18 mouse cellular contexts compared by ENCODE assay signal in the genomic region with DNA sequence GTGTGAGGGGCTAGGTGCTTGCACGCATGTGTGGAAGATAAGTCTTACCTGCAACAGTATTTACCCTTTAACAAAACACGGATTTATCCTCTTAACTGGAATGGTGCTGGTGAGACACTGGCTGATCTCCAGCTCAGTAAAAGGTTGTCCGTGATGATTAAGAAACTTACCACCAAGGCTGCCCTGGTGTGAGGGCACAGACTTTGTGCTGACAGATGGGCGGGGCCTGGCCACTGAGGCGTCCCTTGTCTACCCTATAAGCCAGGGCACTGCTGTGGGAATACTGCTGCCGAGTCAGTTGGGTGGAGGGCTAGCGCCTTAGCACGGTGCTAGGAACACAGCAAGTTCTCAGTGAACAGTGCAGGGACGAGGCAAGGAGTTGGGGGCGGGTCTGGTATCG. TPM values are rescaled to one million over a fixed set of nuclear protein-coding genes. Genes with fewer than 3 reads are reported as not detected.
A peak's percentile ranks its signal among the peaks of the same experiment; 100 is the strongest.
DNase-seq lines count a peak whose midpoint lies in the region; ATAC-seq and TF ChIP-seq lines count a peak whose summit lies in the region.
"Had no signal": no experiment of that assay in that cellular context is flagged by ENCODE, and none has a peak within 500 bp of the region (broad histone marks: within the 10 kb centered on the region; RNA-seq: fewer than 3 reads in every experiment).

No protein-coding gene starts in this region.

- no peaks in the 10 kb centered on the region for H3K27me3 ChIP-seq in heart, embryonic 13.5 days (replicated peaks)
- H3K27me3 ChIP-seq in kidney, adult 2 months (replicated peaks; ENCODE audit: control insufficient read depth, insufficient read depth, low read length), result no peaks in the 10 kb centered on the region
- H3K27me3 ChIP-seq in kidney, embryonic 16.5 days (ENCODE audit: insufficient read depth, low read length), result no peaks in the 10 kb centered on the region
- H3K27me3 ChIP-seq: embryonic facial prominence, embryonic 12.5 days; forebrain, embryonic 15.5 days; hindbrain, embryonic 15.5 days had no signal

- no peak for ATAC-seq in heart, embryonic 13.5 days (ENCODE audit: extremely low read depth, insufficient number of reproducible peaks, low FRiP score, low TSS enrichment)
- ATAC-seq in kidney, embryonic 16.5 days (ENCODE audit: low FRiP score, low TSS enrichment), result no peak
- ATAC-seq: forebrain, embryonic 15.5 days had no signal

- no peak overlapping the region for H3K4me2 ChIP-seq in heart, embryonic 13.5 days
- H3K4me2 ChIP-seq in kidney, embryonic 16.5 days (replicated peaks; ENCODE audit: low read depth, low read length), result no peak overlapping the region
- H3K4me2 ChIP-seq: embryonic facial prominence, embryonic 12.5 days; forebrain, embryonic 15.5 days; hindbrain, embryonic 15.5 days had no signal

- H3K4me3 ChIP-seq in heart, embryonic 13.5 days, result no peak overlapping the region
- no peak overlapping the region for H3K4me3 ChIP-seq in kidney, adult 2 months (ENCODE audit: insufficient read depth, low read depth, low read length)
- no peak overlapping the region for H3K4me3 ChIP-seq in kidney, embryonic 16.5 days (ENCODE audit: low read length)
- H3K4me3 ChIP-seq: embryonic facial prominence, embryonic 12.5 days; forebrain, embryonic 15.5 days; hindbrain, embryonic 15.5 days had no signal

- H3K36me3 ChIP-seq in heart, embryonic 13.5 days, result peaks cover 75% of the 10 kb centered on the region
- no peaks in the 10 kb centered on the region for H3K36me3 ChIP-seq in kidney, adult 2 months (ENCODE audit: control insufficient read depth, insufficient read depth, low read length)
- peaks cover 32% of the 10 kb centered on the region for H3K36me3 ChIP-seq in kidney, embryonic 16.5 days (ENCODE audit: insufficient read depth, low read length)

- H3K4me1 ChIP-seq in heart, embryonic 13.5 days, result peaks cover 14% of the 10 kb centered on the region
- peaks cover 13% of the 10 kb centered on the region for H3K4me1 ChIP-seq in kidney, adult 2 months (ENCODE audit: control insufficient read depth, insufficient read depth, low read length)
- peaks cover 28% of the 10 kb centered on the region for H3K4me1 ChIP-seq in kidney, embryonic 16.5 days (ENCODE audit: insufficient read depth, low read length)

- no peaks in the 10 kb centered on the region for H3K9me3 ChIP-seq in heart, embryonic 13.5 days
- no peaks in the 10 kb centered on the region for H3K9me3 ChIP-seq in kidney, embryonic 16.5 days (ENCODE audit: low read length)
- H3K9me3 ChIP-seq: embryonic facial prominence, embryonic 12.5 days; forebrain, embryonic 15.5 days; hindbrain, embryonic 15.5 days had no signal

- TF ChIP-seq CTCF in kidney, adult 2 months (conservative IDR thresholded peaks at IDR 0.05; ENCODE audit: insufficient read depth, insufficient read length, low read depth, low read length), result no peak

- no peak for TF ChIP-seq POLR2A in kidney, adult 2 months (IDR thresholded peaks at IDR 0.05; ENCODE audit: low read depth, low read length)

- H3K9ac ChIP-seq in heart, embryonic 13.5 days, result 0 out of 2 replicates have a peak overlapping the region, but pooled peaks have one; percentile 19
- H3K9ac ChIP-seq in kidney, embryonic 16.5 days (replicated peaks; ENCODE audit: low read length), result no peak overlapping the region
- H3K9ac ChIP-seq: embryonic facial prominence, embryonic 12.5 days; forebrain, embryonic 15.5 days; hindbrain, embryonic 15.5 days had no signal

- 74% methylated on average over 11 of the region's 11 CpGs for WGBS in heart, embryonic 13.5 days
- 50% methylated on average over 11 of the region's 11 CpGs for WGBS in kidney, adult 2 months
- WGBS in kidney, embryonic 16.5 days, result 72% methylated on average over 11 of the region's 11 CpGs

- no peak for DNase-seq in heart, adult 18-20 months
- DNase-seq in kidney, adult 2 months, result peak; percentile 81
- peak; percentile 72 for DNase-seq in kidney, adult 9 months
- peak; percentile 68 to 86 for DNase-seq in kidney, postnatal 25 days
- DNase-seq in spleen, adult 12 weeks (ENCODE audit: low spot score), result no peak
- no peak for DNase-seq in right cerebral cortex, postnatal 10 days (ENCODE audit: low spot score in 2 of 2)
- DNase-seq: adrenal gland, postnatal 25 days; cerebellum, adult 2 months; gastrocnemius, postnatal 14 days; heart, postnatal 10 days had no signal

- H3K27ac ChIP-seq in heart, embryonic 13.5 days (replicated peaks), result no peak overlapping the region
- peak overlapping the region; percentile 29; the same call in 1 of the 2 replicates for H3K27ac ChIP-seq in kidney, adult 2 months (ENCODE audit: insufficient read depth, low read depth, low read length)
- no peak overlapping the region for H3K27ac ChIP-seq in kidney, embryonic 16.5 days (ENCODE audit: low read length)
- H3K27ac ChIP-seq: embryonic facial prominence, embryonic 12.5 days; forebrain, embryonic 15.5 days; hindbrain, embryonic 15.5 days had no signal

RNA-seq across cellular contexts. Expression of a gene that starts 5.0 kb away (rescaled TPM):
- 16.8 and 19.7 TPM in 2 replicates for polyA plus RNA-seq in heart, embryonic 13.5 days (2015; fragmentation: Nextera tagmentation; extraction: Ambion mirVana)
- total RNA-seq in heart, adult 18-20 months (2021), result 10 to 100 TPM; 25.7 to 32.2 TPM
- polyA plus RNA-seq in kidney, adult 2 months (2012; rRNA removed), result 31.2 and 32.5 TPM in 2 replicates
- polyA plus RNA-seq in kidney, embryonic 16.5 days (2015; fragmentation: Nextera tagmentation; extraction: Ambion mirVana), result 32.0 and 32.6 TPM in 2 replicates

RNA-seq across cellular contexts. Expression of a gene that starts 10.6 kb away (rescaled TPM):
- polyA plus RNA-seq in heart, embryonic 13.5 days (2015; fragmentation: Nextera tagmentation; extraction: Ambion mirVana), result not detected in 2 replicates
- total RNA-seq in heart, adult 18-20 months (2021), result not detected
- not detected in 2 replicates for polyA plus RNA-seq in kidney, adult 2 months (2012; rRNA removed)
- polyA plus RNA-seq in kidney, embryonic 16.5 days (2015; fragmentation: Nextera tagmentation; extraction: Ambion mirVana), result not detected in 2 replicates
- total RNA-seq: adrenal gland, postnatal 25 days; gastrocnemius, postnatal 14 days; granulocyte monocyte progenitor cell, adult 5-6 weeks; heart, postnatal 10 days; hematopoietic stem cell, adult 5-6 weeks had no signal
- polyA plus RNA-seq: heart, embryonic 14.5 days had no signal

RNA-seq across cellular contexts. Expression of a gene that starts 16.8 kb away (rescaled TPM):
- 71.2 and 73.2 TPM in 2 replicates for polyA plus RNA-seq in heart, embryonic 13.5 days (2015; fragmentation: Nextera tagmentation; extraction: Ambion mirVana)
- 10 to 100 TPM; 38.8 to 46.0 TPM for total RNA-seq in heart, adult 18-20 months (2021)
- 0.19 and 0.67 TPM in 2 replicates for polyA plus RNA-seq in kidney, adult 2 months (2012; rRNA removed)
- 1.2 and 1.6 TPM in 2 replicates for polyA plus RNA-seq in kidney, embryonic 16.5 days (2015; fragmentation: Nextera tagmentation; extraction: Ambion mirVana)
- total RNA-seq: gastrocnemius, postnatal 14 days; granulocyte monocyte progenitor cell, adult 5-6 weeks had no signal

RNA-seq across cellular contexts. Expression of a gene that starts 23.5 kb away (rescaled TPM):
- polyA plus RNA-seq in heart, embryonic 13.5 days (2015; fragmentation: Nextera tagmentation; extraction: Ambion mirVana), result 226 and 250 TPM in 2 replicates
- 100 to 1,000 TPM; 275 to 290 TPM for total RNA-seq in heart, adult 18-20 months (2021)
- polyA plus RNA-seq in kidney, adult 2 months (2012; rRNA removed), result 45.4 and 90.1 TPM in 2 replicates
- polyA plus RNA-seq in kidney, embryonic 16.5 days (2015; fragmentation: Nextera tagmentation; extraction: Ambion mirVana), result 295 and 333 TPM in 2 replicates

RNA-seq across cellular contexts. Expression of a gene that starts 28.0 kb away (rescaled TPM):
- polyA plus RNA-seq in heart, embryonic 13.5 days (2015; fragmentation: Nextera tagmentation; extraction: Ambion mirVana), result 9.2 and 9.6 TPM in 2 replicates
- total RNA-seq in heart, adult 18-20 months (2021), result 10 to 100 TPM in 1 of 2 experiments, 1 to 10 TPM in 1; 8.0 to 10.2 TPM
- polyA plus RNA-seq in kidney, adult 2 months (2012; rRNA removed), result 6.9 and 9.5 TPM in 2 replicates
- polyA plus RNA-seq in kidney, embryonic 16.5 days (2015; fragmentation: Nextera tagmentation; extraction: Ambion mirVana), result 5.3 and 6.2 TPM in 2 replicates
- total RNA-seq: granulocyte monocyte progenitor cell, adult 5-6 weeks; hematopoietic stem cell, adult 5-6 weeks had no signal

Comparison
In these comparisons a context has a peak if more than half of its experiments do, and no peak if none do; other contexts are left out.
1. DNase-seq: peak in kidney, adult 2 months (single experiment), kidney, adult 9 months (single experiment) and kidney, postnatal 25 days (2 of 2); none in heart, adult 18-20 months (0 of 2), spleen, adult 12 weeks (single experiment) and right cerebral cortex, postnatal 10 days (0 of 2).
2. RNA of a gene that starts 16.8 kb away (polyA plus RNA-seq): 71.2 to 73.2 TPM in heart, embryonic 13.5 days; 1.2 to 1.6 TPM in kidney, embryonic 16.5 days and 0.19 to 0.67 TPM in kidney, adult 2 months; every median in the first group is over 10 times any median in the second.